Comparison of ENCODE assay signal across 26 mouse cellular contexts in genomic region chr17:55561774-55562173, GRCm38 (mm10).
"Had no signal": no experiment of that assay in that cellular context is flagged by ENCODE, and none has a peak within 500 bp of the region (broad histone marks: within the 10 kb centered on the region; RNA-seq: fewer than 3 reads in every experiment).

No protein-coding gene starts in this region.

- H3K27ac ChIP-seq: heart, adult 2 months; heart, embryonic 13.5 days; heart, embryonic 15.5 days; hindbrain, embryonic 14.5 days; kidney, embryonic 15.5 days; kidney, postnatal 0 days; limb, embryonic 13.5 days; limb, embryonic 15.5 days; liver, embryonic 12.5 days; liver, embryonic 14.5 days had no signal

- ATAC-seq: hindbrain, embryonic 16.5 days; intestine, embryonic 16.5 days; liver, embryonic 12.5 days had no signal

- H3K9ac ChIP-seq: heart, embryonic 13.5 days; heart, embryonic 15.5 days; hindbrain, embryonic 14.5 days; kidney, embryonic 15.5 days; limb, embryonic 13.5 days; limb, embryonic 15.5 days; liver, embryonic 12.5 days; liver, embryonic 14.5 days had no signal

- H3K4me2 ChIP-seq: heart, embryonic 11.5 days; heart, embryonic 13.5 days; heart, embryonic 15.5 days; hindbrain, embryonic 14.5 days; kidney, embryonic 15.5 days; limb, embryonic 13.5 days; limb, embryonic 15.5 days; liver, embryonic 12.5 days had no signal

- DNase-seq: gastrocnemius, postnatal 14 days; gastrocnemius, postnatal 36 days; heart, adult 11 months; heart, adult 2 months; heart, postnatal 14 days; heart, postnatal 36 days; kidney, adult 11 months; kidney, adult 2 months; kidney, adult 9 months; kidney, postnatal 14 days; kidney, postnatal 36 days; layer of hippocampus, adult 9-11 months; layer of hippocampus, postnatal 36 days; left cerebral cortex, postnatal 4 days had no signal

- H3K9me3 ChIP-seq: heart, embryonic 15.5 days; kidney, embryonic 15.5 days; limb, embryonic 13.5 days; limb, embryonic 15.5 days; liver, embryonic 12.5 days had no signal

- H3K4me1 ChIP-seq: heart, embryonic 13.5 days; heart, embryonic 15.5 days; kidney, embryonic 15.5 days; limb, embryonic 13.5 days; limb, embryonic 15.5 days; liver, embryonic 12.5 days had no signal

- H3K4me3 ChIP-seq: heart, adult 2 months; heart, embryonic 13.5 days; heart, embryonic 15.5 days; kidney, embryonic 15.5 days; limb, embryonic 13.5 days; limb, embryonic 15.5 days; liver, embryonic 12.5 days had no signal

- H3K27me3 ChIP-seq: heart, embryonic 13.5 days; heart, embryonic 15.5 days; kidney, embryonic 15.5 days; limb, embryonic 13.5 days; limb, embryonic 15.5 days; liver, embryonic 12.5 days had no signal

- H3K36me3 ChIP-seq: heart, embryonic 13.5 days; heart, embryonic 15.5 days; kidney, embryonic 15.5 days; limb, embryonic 13.5 days; limb, embryonic 15.5 days; liver, embryonic 12.5 days had no signal
